Mouse (Mus musculus): ENCODE results near the gene Nxpe2.

- TF ChIP-seq CTCF (IDR thresholded peaks at IDR 0.05) (no peak), EP300 (IDR thresholded peaks at IDR 0.05) (no peak)
These were observed 14.3 kb downstream of the Nxpe2 start for GRCm38 (mm10) chr9:48338783-48339455.
